ENCODE assay signal across 8 mouse cellular contexts in genomic region chr14:46604886-46605531, GRCm38 (mm10).
DNase-seq lines count a peak whose midpoint lies in the region; ATAC-seq lines count a peak whose summit lies in the region.

No protein-coding gene starts in this region.

- peak overlapping the region; percentile 25 for H3K4me3 ChIP-seq in heart, embryonic 13.5 days
- peak overlapping the region; percentile 20; the same call in 1 of the 2 replicates for H3K4me3 ChIP-seq in hindbrain, embryonic 15.5 days
- H3K4me3 ChIP-seq in midbrain, embryonic 13.5 days (replicated peaks): no peak overlapping the region

- no peak overlapping the region for H3K27ac ChIP-seq in heart, embryonic 13.5 days (replicated peaks)
- H3K27ac ChIP-seq in hindbrain, embryonic 15.5 days (replicated peaks): no peak overlapping the region
- no peak overlapping the region for H3K27ac ChIP-seq in midbrain, embryonic 13.5 days

- H3K4me2 ChIP-seq in heart, embryonic 13.5 days: peak overlapping the region; percentile 65
- H3K4me2 ChIP-seq in hindbrain, embryonic 15.5 days: peak overlapping the region; percentile 52
- H3K4me2 ChIP-seq in midbrain, embryonic 13.5 days (replicated peaks): peak overlapping the region; percentile 37

- H3K27me3 ChIP-seq in heart, embryonic 13.5 days (replicated peaks): 0 out of 2 replicates have a peak, but pooled peaks cover 5% of the 10 kb centered on the region
- no peaks in the 10 kb centered on the region for H3K27me3 ChIP-seq in hindbrain, embryonic 15.5 days
- peaks cover 4% of the 10 kb centered on the region; the same call in 1 of the 2 replicates for H3K27me3 ChIP-seq in midbrain, embryonic 13.5 days

- H3K36me3 ChIP-seq in heart, embryonic 13.5 days: 0 out of 2 replicates have a peak, but pooled peaks cover 3% of the 10 kb centered on the region
- no peaks in the 10 kb centered on the region for H3K36me3 ChIP-seq in hindbrain, embryonic 15.5 days
- H3K36me3 ChIP-seq in midbrain, embryonic 13.5 days: no peaks in the 10 kb centered on the region

- H3K9ac ChIP-seq in heart, embryonic 13.5 days: peak overlapping the region; percentile 61
- no peak overlapping the region for H3K9ac ChIP-seq in hindbrain, embryonic 15.5 days
- H3K9ac ChIP-seq in midbrain, embryonic 13.5 days (replicated peaks): no peak overlapping the region; the same call in 1 of the 2 replicates

- WGBS in heart, embryonic 13.5 days: 11% methylated on average over 16 of the region's 16 CpGs
- 4% methylated on average over 16 of the region's 16 CpGs for WGBS in hindbrain, embryonic 15.5 days
- WGBS in midbrain, embryonic 13.5 days: 19% methylated on average over 16 of the region's 16 CpGs

- ATAC-seq in heart, embryonic 13.5 days (ENCODE audit: extremely low read depth, insufficient number of reproducible peaks, low FRiP score, low TSS enrichment): no peak
- ATAC-seq in hindbrain, embryonic 15.5 days (ENCODE audit: low FRiP score, low read depth): peak; percentile 73
- peak; percentile 55 for ATAC-seq in midbrain, embryonic 13.5 days

- H3K9me3 ChIP-seq in heart, embryonic 13.5 days: no peaks in the 10 kb centered on the region
- H3K9me3 ChIP-seq in hindbrain, embryonic 15.5 days: no peaks in the 10 kb centered on the region
- H3K9me3 ChIP-seq in midbrain, embryonic 13.5 days: 0 out of 2 replicates have a peak, but pooled peaks cover 4% of the 10 kb centered on the region

- no peak for DNase-seq in heart, adult 8-10 months (ENCODE audit: low spot score)
- peak; percentile 87 for DNase-seq in embryo, embryonic 10 days (ENCODE audit: low spot score)
- DNase-seq in layer of hippocampus, adult 11-12 months (ENCODE audit: low spot score): no peak
- DNase-seq in frontal cortex, postnatal 10 days (ENCODE audit: low spot score in 2 of 2): no peak
- no peak for DNase-seq in testis, postnatal 14 days (ENCODE audit: low spot score)

- peaks cover 15% of the 10 kb centered on the region for H3K4me1 ChIP-seq in heart, embryonic 13.5 days
- H3K4me1 ChIP-seq in hindbrain, embryonic 15.5 days (replicated peaks): peaks cover 12% of the 10 kb centered on the region
- H3K4me1 ChIP-seq in midbrain, embryonic 13.5 days (replicated peaks): peaks cover 9% of the 10 kb centered on the region
